In the genomic region with DNA sequence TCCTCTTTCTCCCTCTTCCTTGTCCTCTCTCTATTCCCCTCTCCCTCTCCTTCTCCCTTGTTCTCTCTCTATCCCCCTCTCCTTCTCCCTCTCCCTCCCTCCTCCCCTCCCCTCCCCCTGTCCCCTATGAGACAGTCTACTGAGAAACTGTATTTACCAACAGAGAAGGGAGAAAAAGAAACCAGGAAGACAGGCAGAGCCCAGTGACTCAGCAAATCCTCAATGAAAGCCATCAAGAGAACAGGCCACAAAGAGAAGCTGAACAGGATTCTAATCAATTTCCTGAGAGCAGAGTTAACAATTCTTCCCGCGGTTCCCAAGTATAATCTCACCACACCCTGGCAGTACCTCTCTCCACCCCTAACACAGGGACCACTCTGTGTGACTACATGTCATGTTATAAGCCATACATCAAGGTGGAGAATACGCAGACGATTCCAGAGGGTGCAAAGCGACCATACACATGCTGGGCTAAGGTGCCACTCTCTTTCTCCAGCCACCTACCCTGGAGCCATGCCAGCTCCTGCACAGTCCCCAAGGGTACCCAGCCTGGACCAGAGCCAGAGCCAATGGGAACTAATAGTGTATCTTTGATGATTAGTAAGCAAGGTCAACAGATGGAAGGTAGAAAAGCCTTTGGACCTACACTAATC, we compare ENCODE assay signal across 12 mouse cellular contexts. TPM values are rescaled to one million over a fixed set of nuclear protein-coding genes. Genes with fewer than 3 reads are reported as not detected.
DNase-seq lines count a peak whose midpoint lies in the region; ATAC-seq and TF ChIP-seq lines count a peak whose summit lies in the region.
"Had no signal": no experiment of that assay in that cellular context is flagged by ENCODE, and none has a peak within 500 bp of the region (broad histone marks: within the 10 kb centered on the region; RNA-seq: fewer than 3 reads in every experiment).

No protein-coding gene starts in this region.

- DNase-seq in lung, postnatal 25 days (ENCODE audit: low spot score), result peak; percentile 41
- DNase-seq in lung, adult 2 months, result no peak
- DNase-seq in NIH3T3 (ENCODE audit: low read depth), result peak; percentile 65
- no peak for DNase-seq in natural killer cell, adult 2 months (ENCODE audit: low spot score in 2 of 2)
- no peak for DNase-seq in thymus, postnatal 25 days
- no peak for DNase-seq in lung, postnatal 10 days
- DNase-seq: gastrocnemius, postnatal 25 days; kidney, adult 18-20 months had no signal

- H3K36me3 ChIP-seq in small intestine, adult 2 months (ENCODE audit: control insufficient read depth, insufficient read depth, low read length), result no peaks in the 10 kb centered on the region
- H3K36me3 ChIP-seq: midbrain, embryonic 13.5 days had no signal

- TF ChIP-seq CTCF in lung, adult 2 months (IDR thresholded peaks at IDR 0.05; ENCODE audit: insufficient read depth, low read length), result no peak
- no peak for TF ChIP-seq CTCF in small intestine, adult 2 months (IDR thresholded peaks at IDR 0.05; ENCODE audit: extremely low read depth, insufficient read length, insufficient replicate concordance, low read depth, low read length)

- peak overlapping the region; percentile 83 for H3K27ac ChIP-seq in small intestine, adult 2 months (ENCODE audit: insufficient read depth, low read depth, low read length)
- H3K27ac ChIP-seq: midbrain, embryonic 13.5 days had no signal

- no peak overlapping the region for H3K4me3 ChIP-seq in lung, adult 2 months (replicated peaks; ENCODE audit: extremely low read depth, low read depth, low read length)
- H3K4me3 ChIP-seq in small intestine, adult 2 months (ENCODE audit: low read depth, low read length), result peak overlapping the region; percentile 23; the same call in 1 of the 2 replicates
- H3K4me3 ChIP-seq: midbrain, embryonic 13.5 days had no signal

- peak; percentile 56 to 70 for ATAC-seq in hematopoietic stem cell, adult 5-6 weeks (replicated peaks in 1 of 2; ENCODE audit: insufficient read depth in 1 of 2, low FRiP score in 2 of 2, low TSS enrichment in 1 of 2, low read depth in 1 of 2, poor library complexity in 2 of 2, severe bottlenecking in 2 of 2)
- ATAC-seq: midbrain, embryonic 13.5 days had no signal

- H3K4me1 ChIP-seq in lung, adult 2 months (ENCODE audit: control insufficient read depth, insufficient read depth, low read length), result peaks cover 6% of the 10 kb centered on the region
- H3K4me1 ChIP-seq in small intestine, adult 2 months (ENCODE audit: control insufficient read depth, insufficient read depth, insufficient read length, low read length), result peaks cover 26% of the 10 kb centered on the region

- no peaks in the 10 kb centered on the region for H3K27me3 ChIP-seq in small intestine, adult 2 months (ENCODE audit: control insufficient read depth, insufficient read depth, low read length)

- WGBS in lung, adult 2 months, result 57% methylated on average over 5 of the region's 5 CpGs
- WGBS in small intestine, adult 2 months, result 27% methylated on average over 5 of the region's 5 CpGs

- no peak for TF ChIP-seq POLR2A in lung, adult 2 months (IDR thresholded peaks at IDR 0.05; ENCODE audit: borderline replicate concordance, extremely low read depth, low read depth, low read length)
- TF ChIP-seq POLR2A in small intestine, adult 2 months (IDR thresholded peaks at IDR 0.05; ENCODE audit: low read depth, low read length), result no peak

RNA-seq across cellular contexts. Expression of a gene that starts 4.3 kb away (rescaled TPM):
- polyA plus RNA-seq in lung, adult 2 months (2012; rRNA removed), result 0.65 and 3.1 TPM in 2 replicates
- total RNA-seq in hematopoietic stem cell, adult 5-6 weeks (2017), result not detected in 2 replicates
- 159 and 411 TPM in 2 replicates for polyA plus RNA-seq in small intestine, adult 2 months (2012; rRNA removed)
- total RNA-seq: gastrocnemius, postnatal 25 days; left cerebral cortex, postnatal 10 days had no signal
- polyA plus RNA-seq: midbrain, embryonic 13.5 days had no signal

RNA-seq across cellular contexts. Expression of a gene that starts 21.2 kb away (rescaled TPM):
- polyA plus RNA-seq in lung, adult 2 months (2012; rRNA removed), result 3.5 and 6.9 TPM in 2 replicates
- total RNA-seq in hematopoietic stem cell, adult 5-6 weeks (2017), result not detected in 2 replicates
- 9.5 and 20.7 TPM in 2 replicates for polyA plus RNA-seq in small intestine, adult 2 months (2012; rRNA removed)

RNA-seq across cellular contexts. Expression of a gene that starts 21.5 kb away (rescaled TPM):
- polyA plus RNA-seq in lung, adult 2 months (2012; rRNA removed), result 183 and 285 TPM in 2 replicates
- 1.7 and 2.8 TPM in 2 replicates for total RNA-seq in hematopoietic stem cell, adult 5-6 weeks (2017)
- polyA plus RNA-seq in small intestine, adult 2 months (2012; rRNA removed), result 26.7 and 56.7 TPM in 2 replicates

RNA-seq across cellular contexts. Expression of a gene that starts 33.2 kb away (rescaled TPM):
- polyA plus RNA-seq in lung, adult 2 months (2012; rRNA removed), result 5.7 and 12.6 TPM in 2 replicates
- total RNA-seq in hematopoietic stem cell, adult 5-6 weeks (2017), result 8.3 and 11.8 TPM in 2 replicates
- 9.4 and 29.1 TPM in 2 replicates for polyA plus RNA-seq in small intestine, adult 2 months (2012; rRNA removed)

RNA-seq across cellular contexts. Expression of a gene that starts 53.0 kb away (rescaled TPM):
- polyA plus RNA-seq in lung, adult 2 months (2012; rRNA removed), result 1,241 and 1,426 TPM in 2 replicates
- 104 and 128 TPM in 2 replicates for total RNA-seq in hematopoietic stem cell, adult 5-6 weeks (2017)
- 243 and 695 TPM in 2 replicates for polyA plus RNA-seq in small intestine, adult 2 months (2012; rRNA removed)

Comparison
In these comparisons a context has a peak if more than half of its experiments do, and no peak if none do; other contexts are left out.
1. DNase-seq: peak in lung, postnatal 25 days (single experiment) and NIH3T3 (single experiment); none in lung, adult 2 months (single experiment), natural killer cell, adult 2 months (0 of 2), thymus, postnatal 25 days (single experiment) and lung, postnatal 10 days (single experiment).
2. RNA of a gene that starts 4.3 kb away (polyA plus RNA-seq): 159 to 411 TPM in small intestine, adult 2 months; 0.65 to 3.1 TPM in lung, adult 2 months; every median in the first group is over 10 times any median in the second.